Mouse (Mus musculus): ENCODE data around the gene Fmnl3.
"Not testable (repeated sequence)": the region's sequence is repeated elsewhere in the genome, so short reads cannot be mapped to it uniquely, and the experiment has no call there.

The Fmnl3 gene

DNA sequence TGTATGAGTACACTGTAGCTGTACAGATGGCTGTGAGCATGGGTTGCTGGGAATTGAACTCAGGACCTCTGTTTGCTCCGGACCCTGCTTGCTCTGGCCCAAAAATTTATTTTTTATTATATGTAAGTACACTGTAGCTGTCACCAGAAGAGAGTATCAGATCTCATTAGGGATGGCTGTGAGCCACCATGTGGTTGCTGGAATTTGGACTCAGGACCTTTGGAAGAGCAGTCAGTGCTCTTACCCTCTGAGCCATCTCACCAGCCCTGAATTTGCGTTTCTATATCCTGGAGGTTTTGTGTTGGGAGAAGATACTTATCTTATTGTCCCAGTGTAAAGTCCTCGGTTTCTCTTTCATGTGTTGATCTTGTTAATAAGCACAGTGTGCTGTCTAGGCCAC is 16.5 kb upstream of the Fmnl3 start:
- no peak for DNase-seq

DNA sequence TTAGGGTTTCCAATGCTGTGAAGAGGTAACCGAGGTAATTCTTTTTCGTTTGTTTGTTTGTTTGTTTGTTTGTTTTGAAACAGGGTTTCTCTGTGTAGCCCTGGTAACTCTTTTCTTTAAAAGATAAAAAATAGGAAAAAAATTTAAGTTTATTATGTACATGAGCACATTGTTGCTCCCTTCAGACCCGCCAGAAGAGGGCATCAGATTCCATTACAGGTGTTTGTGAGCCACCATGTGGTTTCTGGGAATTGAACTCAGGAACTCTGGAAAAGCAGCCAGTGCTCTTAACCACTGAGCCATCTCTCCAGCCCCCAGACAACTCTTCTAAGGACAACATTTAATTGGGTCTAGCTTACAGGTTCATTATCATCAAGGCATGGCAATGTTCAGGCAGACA is 15.8 kb upstream of the Fmnl3 start:
- not testable (repeated sequence) for DNase-seq

DNA sequence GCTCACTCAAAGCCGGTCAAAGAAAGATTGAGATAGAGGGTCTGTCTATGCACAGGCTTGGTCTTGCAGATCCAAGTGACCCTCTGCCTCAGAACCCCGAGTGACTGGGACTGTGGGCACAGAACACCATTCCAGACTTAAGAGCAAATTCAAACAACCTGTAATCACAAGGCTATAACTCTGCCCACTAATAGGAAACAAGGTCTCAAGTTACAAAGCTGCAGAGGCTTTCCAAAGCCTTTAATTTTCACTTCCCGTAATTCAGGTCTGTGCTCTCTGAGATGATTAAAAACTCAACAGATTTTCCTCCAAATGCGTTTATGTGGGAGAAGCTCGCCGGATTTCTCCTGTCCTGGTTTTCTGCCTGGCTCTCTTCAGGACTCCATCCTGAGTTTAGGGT is 13.8 kb upstream of the Fmnl3 start:
- no peak for DNase-seq

DNA sequence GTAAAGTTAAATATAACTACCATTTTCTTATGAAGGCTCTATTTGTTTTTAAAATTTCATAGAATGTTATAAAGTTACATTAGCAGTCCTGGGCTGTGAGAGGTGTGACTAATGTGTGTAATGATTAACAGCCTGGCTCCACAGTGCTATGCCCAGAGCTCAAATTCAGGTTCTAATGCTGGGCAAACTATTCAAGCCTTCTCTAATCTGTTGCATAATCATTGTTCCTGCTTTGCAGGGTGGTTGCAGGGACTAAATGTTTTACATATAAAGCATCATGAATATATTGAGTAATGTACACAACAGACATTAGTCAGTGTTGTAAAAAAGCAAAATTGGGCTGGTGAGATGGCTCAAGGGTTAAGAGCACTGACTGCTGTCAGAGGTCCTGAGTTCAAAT is 12.6 kb upstream of the Fmnl3 start:
- no peak for DNase-seq

DNA sequence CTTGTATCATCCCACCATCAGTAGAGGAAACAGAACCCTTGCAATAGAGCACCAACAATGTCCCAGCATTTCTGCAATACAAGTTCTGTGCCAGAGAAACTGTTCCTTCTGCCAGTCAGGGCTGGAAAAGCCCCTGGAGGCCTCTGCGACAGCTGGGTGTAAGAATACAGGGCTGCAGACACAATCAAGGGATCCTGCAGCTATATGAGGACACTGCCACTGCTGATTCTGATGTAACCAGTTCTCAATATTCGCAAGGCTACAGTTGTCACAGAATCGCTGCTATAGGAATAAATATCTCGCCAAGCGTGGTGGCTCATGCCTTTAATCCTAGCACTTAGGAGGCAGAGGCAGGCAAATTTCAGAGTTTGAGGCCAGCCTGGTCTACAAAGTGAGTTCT is 6.0 kb upstream of the Fmnl3 start:
- DNase-seq: no peak

DNA sequence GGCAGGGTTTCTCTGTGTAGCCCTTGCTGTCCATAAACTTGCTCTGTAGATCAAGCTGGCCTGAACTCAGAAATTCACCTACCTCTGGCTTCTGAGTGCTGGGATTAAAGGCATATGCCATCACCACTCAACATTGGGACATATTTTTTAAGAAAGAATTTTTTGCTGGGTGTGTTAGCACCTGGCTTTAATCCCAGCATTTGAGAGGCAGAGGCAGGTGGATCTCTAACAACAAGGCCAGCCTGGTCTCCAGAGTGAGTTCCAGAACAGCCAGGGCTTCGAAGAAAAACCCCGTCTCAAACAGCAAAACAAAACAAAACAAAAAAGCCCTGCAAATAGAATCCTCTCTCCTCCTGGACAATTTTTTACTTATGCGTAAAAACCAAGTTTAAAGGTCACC is 5.3 kb upstream of the Fmnl3 start:
- no peak for DNase-seq

DNA sequence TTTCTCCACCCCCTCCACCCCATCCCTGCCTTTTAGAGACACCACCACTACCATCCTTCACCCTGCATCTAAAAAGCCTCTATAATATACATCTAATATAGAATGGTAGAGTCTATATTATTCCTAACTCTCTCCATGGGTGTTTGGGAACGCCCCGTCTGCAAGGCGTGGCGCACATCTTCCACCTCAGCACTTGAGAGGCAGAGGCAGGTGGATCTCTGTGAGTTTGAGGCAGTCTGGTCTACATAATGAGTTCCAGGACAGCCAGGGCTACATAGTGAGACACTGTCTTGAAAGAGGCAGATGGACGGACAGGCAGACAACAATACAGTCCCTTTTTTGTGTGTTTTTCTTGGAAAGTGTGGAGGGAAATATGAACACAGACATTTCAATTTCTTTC is 4.8 kb upstream of the Fmnl3 start:
- no peak for DNase-seq

DNA sequence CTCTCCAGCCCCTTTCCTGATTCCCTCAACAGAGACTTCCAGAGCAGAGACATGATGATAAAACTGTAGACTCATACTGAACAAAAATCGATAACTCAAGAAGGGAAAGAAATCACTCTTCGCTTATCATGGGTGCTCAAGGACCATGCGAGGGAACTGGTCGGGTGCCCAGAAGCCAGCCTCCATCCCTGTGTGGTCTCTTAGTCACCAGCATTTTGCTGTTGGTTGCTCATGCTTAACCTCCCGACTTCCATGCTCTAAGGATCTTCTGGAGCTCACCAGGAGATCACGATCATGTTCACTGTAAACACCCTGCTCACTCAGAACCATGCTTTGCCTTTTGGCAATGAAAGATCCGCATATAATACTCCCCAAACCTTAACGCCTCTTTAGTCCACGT is 2.5 kb upstream of the Fmnl3 start:
- no peak for DNase-seq

DNA sequence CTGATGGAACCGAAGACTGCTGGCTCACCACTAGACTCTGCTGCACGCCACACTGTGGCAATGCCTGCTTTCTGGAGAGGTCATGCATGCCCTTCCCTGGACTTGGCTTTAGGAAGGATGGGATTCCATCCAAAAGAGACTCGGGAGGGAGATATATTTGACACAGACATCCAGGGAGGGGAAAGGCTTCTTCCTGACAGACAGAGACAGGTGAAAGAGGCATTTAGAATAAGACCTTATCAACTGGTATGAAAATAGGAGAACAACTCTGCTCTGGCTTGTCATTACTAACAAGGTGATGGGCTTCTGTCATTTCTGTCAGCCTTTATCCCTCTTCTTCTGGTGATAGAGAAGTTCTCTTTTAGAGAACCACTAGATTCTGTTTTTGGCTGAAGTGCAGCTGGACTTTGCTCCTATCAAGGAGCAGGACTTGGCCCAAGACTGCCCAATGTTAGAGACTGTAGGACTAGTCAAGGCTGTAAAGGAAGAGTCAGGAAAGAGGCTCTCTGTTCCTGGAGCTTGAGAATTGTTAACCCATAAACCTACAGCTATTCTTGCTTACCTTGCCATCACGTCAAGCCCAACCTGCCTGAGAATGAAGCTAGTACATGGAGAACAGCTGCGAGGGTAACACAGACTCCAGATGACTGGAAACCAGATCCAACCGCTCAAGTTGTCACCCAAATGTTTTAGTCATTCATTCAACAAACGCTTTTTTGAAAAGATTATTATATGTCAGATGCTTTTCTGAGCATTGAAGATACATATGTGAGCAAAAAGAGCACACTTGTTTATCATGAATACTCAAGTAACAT is 1.5 kb upstream of the Fmnl3 start:
- DNase-seq: no peak

DNA sequence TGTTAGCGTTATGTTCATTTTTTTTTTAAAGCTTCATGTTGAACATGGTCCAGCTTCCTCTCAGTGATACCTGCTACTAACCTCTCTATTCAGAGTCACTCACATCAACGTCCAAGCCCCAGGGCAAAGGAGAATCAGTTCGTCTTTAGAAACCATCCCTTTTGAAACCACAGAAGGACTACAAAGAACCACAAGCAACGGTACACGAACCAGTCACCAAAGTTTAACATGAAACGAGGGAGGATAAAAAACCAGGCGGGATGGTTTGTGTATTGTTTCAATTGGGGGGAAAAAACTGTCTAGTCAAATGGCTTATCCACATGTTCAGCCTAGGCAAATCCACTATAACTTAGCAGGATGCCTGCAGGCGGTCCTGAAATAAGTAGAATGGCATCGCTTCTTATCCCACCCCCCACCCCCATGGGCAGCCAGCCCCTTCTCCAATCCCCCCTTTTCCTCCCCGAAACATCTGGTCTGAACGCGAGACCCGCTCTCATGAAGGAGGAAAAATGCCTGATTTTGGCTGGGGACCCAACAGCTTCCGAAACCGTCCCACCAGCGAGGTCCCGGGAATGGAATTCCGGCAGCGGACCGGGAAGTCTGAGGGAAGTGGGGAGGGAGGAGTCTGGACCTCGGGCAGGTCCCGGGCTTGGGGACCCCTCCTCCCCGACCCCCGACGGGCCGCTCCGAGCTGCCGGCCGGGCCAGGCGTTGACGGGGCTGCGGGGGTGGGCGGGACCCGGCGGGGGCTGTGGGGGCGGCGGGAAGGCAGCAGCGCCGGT is 701 bp downstream of the Fmnl3 start:
- DNase-seq: no peak

DNA sequence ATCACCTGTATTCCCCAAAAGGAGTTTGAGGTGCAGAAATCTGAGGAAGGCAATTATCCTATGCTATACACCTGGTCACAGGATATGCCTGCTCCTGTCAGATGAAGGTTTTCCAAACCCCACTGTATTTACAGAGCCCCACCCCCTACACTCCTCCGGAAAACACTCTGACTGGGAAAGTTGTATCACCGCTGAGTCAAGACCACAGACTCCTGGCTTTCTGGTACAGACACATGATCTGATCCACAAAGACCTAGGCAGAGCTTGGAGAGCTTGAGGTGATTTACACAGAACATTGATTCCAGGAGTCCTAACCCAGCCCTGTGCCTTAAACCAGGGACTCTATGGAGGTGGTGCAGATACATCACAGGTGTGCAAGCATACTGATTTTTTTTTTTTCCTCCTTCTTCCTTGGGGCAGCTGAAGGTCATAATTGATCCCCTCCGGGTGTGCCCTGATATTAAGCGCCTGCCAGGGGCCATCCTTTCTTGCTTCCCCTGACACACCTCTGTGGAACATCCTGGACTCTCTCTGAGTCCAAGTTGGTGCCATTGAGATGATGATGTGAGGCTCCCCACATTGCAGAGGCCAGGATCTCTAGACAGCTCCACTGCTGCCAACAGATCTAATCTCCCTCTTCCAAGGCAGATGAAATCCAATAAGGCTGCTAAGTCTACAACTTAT is 1.6 kb downstream of the Fmnl3 start:
- DNase-seq: no peak

DNA sequence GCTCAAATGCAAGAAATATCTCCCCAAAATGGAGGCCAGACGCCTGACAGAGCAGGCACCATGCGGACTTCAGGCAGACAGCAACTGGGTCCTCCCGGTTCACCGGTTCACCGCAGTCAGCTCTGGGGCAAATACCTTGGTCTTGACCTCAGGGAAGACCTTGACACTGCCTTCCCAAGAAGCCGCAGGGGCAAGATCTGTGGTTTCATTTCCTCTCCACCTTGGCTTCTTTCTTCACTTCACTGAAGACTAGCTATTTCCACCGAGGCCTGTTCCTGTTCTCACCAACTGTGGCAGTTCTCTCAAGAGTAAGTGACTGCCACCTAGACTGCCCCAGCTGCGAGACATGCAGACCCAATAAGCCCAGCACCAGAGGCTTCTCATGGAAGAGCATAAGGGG is 5.4 kb downstream of the Fmnl3 start:
- no peak for DNase-seq

DNA sequence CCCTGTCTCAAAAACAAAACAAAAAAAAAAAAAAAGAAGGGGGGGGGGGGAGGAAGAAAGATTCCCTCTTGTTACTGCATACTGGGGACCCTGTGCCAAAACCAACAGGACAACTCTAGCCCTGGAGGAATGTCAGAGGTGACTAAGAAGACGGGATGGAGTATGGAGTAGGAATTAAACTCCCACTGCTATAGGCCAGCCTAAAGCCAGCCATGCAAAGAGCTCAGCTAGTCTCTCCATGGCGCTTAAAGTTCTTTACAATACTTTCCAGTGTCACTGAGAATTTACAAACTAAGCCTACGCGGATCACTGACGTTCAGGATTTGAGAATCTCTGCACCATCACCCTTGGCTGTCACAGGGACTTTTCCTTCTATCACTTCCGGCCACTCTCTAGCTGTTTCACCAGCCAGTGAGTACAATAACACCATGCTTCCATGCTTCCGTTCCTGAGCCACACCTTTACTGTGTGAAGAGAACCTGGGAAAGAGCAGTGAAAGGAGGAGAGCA is 6.2 kb downstream of the Fmnl3 start:
- no peak for DNase-seq

DNA sequence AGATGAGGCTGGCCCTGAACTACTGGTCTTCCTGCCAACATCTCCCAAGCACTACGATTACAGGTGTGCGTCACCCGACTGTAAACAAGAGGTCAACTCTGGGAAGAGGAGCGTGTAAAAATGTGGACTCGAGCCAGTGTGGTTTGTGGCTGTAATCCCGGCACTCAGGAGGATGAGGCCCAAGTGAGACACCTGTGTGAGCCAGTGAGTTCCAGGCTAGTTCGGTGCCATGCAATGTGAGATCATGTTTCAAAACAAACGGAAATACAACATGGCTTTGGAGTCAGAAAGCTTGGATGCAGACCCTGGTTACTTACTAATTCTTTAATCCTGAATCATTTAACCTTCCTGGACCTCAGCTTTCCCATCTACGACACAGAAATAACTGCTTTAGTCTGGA is 11.3 kb downstream of the Fmnl3 start:
- DNase-seq: no peak

DNA sequence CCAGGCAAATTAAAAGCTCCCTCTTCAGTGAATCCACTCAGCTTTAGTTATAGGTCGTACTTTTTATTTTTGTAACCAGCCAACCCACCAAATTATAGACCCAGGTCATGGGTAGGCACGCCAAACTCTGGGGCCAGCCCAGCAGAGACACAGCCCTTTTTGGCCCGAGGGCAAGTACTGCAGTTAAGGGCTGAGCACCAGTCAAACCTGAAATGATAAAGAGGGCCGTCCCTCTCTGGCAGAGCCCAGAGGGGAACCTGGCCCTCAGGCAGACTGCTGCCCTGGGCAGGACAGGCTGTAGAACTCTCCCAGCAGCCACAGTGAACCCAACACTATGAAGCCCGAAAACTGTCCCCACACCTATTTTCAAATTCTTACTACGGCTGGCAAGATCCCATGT is 13.8 kb downstream of the Fmnl3 start:
- no peak for DNase-seq

DNA sequence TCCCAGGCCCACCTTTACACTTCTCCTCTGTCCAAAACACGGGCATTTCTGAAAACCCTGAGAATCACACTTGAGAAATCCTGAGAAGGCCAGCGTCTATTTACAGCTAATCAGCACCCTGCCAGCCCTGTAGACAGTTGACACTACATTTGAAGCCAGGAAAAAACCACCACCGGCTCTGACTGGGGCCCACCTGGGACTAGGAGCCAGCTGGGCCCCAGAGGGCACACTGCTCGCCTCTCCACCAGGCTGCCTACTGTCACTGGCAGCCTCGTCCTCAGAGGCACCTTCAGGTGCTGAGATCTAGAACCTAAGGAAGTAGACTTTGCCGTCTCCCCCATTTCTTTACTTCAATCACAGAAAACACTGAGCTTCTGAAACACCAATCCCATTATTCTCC is 14.6 kb downstream of the Fmnl3 start:
- DNase-seq: no peak

DNA sequence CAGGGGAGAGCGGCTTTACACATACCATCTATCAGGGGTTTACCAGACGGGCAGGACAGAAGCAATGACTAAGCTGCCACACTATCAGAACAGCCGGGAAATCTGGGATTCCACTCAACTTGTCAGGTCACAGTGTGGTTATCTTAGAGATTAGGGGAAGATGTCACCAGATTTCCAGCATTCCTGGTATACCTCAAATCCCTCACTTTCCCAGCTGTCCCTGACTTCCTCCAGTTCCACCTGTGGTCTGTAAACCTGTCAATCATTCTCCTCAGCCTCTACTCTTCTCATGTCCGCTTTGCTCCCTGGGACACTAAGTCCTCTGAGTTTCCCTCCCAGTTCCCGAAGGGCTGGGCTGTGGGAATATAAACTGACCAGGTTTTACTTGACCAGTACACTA is 18.0 kb downstream of the Fmnl3 start:
- DNase-seq: no peak

DNA sequence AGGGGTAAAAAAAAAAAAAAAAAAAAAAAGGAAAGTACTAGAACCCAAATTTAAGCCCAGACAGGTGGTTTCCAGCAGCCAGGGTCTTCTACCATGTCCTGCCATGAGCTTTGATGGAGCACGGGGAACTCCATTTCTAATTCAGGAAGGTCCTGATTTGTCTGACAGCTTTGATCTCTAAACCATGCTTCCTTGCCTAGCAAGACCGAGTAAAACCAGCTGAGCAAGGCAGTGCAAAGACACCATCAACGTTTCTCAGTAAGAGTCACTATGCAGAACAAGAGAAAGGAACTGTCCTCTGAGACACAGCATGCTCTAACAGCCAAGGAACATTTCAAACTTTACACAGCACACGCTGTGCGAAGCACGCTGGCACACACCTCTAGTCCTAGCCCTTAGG is 18.7 kb downstream of the Fmnl3 start:
- DNase-seq: no peak

DNA sequence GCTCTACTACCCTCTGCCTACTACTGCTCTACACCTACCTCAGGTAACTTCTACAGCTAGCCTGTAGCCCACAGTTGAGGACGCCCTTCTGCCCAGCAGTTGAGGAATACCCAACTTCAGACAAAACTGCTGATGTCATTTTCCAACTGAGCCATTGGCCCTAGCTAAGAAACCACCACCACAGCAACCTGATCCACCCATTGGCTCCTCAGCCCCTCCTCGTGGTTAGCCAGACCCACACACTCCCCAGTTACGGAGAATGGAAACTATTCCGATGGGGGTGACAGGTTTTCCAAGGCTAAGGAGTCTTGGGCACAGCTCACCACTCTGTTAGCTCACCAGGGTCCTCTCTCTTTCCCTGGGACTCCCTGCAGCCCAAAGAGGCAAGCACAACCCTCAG is 25.3 kb downstream of the Fmnl3 start:
- no peak for DNase-seq

DNA sequence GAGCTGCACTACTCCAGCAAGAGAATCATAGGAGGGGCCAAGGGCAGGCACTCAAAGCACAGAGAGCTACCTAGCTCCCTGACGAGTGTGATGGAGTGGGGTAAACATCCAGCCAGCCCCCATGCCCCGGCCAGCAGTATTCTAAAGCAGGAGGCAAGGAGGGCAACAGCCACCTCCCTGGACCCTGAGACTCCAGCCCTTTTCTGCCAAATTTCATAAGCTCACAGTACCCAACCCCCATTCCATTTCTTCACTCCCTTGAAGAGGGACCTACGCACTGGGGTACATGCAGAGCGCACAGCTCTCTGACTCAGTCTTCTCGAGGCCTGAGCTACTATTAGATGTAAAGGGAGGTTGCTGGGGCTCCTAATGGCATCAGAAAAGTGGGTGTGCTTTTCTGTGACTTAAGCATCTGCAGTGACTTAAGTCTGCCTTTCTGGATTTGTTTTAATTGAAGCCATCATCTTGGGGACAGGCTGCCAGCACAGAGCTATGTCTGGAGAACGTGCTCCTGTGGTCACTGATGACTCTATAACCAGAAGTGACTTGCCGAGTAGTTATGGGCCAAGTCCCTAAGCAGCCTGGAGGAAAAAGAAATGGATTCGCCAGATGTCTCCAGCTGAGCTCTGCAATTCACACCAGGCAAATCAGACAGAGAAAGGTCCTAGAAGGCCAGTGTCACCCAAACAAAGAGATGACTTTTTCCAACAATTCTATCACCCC is 26.0 kb downstream of the Fmnl3 start:
- no peak for DNase-seq

DNA sequence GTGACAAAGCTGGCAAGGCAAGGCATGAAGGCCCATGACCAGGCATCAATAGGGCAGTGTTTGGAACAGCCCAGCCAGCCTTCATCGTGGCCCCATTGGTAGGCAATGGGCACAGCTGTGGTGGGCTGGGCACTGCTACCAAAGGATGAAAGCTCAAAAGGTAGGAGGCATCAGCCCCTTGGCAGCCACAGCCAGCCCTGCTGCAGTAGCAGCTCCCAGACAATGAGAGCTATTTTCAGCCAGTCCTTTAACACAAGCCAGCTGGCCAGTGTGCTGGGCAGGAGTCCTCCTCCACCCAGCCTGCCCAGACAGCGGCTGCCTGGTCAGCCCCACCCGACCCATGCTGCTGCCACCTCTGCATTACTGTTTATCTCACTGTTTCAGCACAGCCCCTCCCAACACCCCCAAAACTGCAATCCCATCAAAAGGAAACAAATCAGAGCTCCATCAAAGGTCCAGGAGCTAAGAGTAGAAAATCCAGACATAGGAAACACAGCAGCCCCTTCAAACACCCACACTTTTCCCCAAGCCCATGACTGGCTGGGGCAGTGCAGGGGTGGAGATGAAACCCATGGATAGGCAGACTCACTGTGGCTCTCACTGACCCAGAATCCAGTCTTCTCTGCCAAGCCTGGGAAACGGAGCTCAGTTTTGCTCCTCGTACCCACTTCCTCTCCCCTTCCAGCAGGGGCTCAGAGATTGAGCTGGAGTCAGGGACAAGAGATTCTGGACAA is 26.7 kb downstream of the Fmnl3 start:
- peak; percentile 32 for DNase-seq
